Mouse (Mus musculus) heart, adult 8-10 months (tissue): ENCODE measurements around the gene Trim14. TPM values are rescaled to one million over a fixed set of nuclear protein-coding genes. Genes with fewer than 3 reads are reported as not detected.

Experiments
- DNase-seq: peaks from one replicate; pipeline ENCODE4 v3.0.0; 2022; ENCODE audit warnings: low spot score
- total RNA-seq, 4 experiments: library from RNA; stranded (reverse); gene quantifications; 2 replicates each; pipeline ENCODE4 v1.2.4; 2022

Trim14 gene
- total RNA-seq, 4 experiments from 2014 or later = 1.6 to 2.5 (median 2.1) TPM

DNA sequence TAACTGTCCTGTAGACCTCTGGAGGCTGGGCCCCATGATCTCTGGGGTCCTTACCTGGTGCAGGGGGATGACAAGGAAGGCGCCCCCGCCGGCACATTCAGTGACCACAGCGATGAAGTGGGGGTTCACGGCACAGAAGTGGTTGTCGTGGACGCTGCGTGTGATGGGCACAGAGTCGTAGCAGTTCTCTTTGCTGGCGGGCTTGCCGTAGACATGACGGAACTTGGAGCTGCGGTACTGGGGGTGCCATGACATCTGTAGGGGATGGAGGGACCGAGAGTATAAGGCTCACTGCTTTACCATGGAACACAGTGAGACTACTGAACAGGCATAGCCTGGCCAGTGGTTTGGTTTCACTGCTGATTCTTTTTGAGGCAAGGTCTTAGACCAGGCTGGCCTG lies 26.9 kb upstream of the Trim14 start:
- DNase-seq = no peak

DNA sequence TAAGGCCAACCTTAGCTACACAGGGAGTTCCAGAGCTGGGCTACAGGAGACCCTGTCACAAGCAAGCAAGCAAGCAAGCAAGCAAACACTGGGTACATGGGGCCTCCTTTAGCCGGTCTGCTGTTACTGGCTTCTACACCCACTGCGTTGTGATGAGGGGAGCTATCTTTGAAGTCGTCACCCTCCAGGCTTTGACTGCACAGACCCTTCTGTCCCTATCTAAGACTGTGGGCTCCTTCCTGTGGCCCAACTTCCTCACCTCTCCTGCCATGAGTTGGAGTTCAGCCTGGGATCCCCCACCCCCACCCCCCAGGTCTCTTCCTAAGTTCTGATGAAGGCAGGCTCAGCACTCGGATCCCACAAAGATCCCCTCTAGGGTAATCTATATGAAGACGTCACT lies 26.1 kb upstream of the Trim14 start:
- no peak for DNase-seq

DNA sequence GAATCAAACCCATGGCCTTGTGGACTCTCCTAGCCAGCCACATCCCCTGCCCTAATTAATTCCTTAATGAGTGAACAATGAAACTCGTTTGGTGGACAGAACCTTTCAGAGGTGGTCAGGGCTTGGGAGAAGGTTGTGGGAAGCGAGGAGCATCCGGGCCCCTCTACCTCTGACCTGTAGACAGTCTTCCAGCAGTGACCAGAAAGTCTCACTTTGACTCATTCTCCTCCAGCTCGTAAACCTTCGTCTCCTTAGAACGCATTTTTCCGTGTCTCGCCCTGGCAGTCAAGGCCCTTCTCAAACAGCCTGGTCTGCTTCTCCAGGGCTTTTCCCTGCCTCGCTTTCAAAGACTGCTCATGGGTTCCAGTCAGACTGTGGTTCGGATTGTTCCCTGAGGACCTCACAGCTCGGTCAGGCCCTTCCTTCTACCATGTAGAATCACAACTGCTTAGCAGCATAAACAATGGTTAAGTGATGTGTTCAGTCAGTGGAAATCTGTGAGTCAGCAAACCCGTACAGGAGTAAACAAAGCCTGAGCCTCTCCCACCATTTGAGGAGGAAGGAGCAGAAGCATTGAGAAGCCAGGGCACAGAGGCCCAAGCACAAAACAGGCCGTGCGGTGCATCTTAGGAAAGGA lies 24.2 kb upstream of the Trim14 start:
- DNase-seq = no peak

DNA sequence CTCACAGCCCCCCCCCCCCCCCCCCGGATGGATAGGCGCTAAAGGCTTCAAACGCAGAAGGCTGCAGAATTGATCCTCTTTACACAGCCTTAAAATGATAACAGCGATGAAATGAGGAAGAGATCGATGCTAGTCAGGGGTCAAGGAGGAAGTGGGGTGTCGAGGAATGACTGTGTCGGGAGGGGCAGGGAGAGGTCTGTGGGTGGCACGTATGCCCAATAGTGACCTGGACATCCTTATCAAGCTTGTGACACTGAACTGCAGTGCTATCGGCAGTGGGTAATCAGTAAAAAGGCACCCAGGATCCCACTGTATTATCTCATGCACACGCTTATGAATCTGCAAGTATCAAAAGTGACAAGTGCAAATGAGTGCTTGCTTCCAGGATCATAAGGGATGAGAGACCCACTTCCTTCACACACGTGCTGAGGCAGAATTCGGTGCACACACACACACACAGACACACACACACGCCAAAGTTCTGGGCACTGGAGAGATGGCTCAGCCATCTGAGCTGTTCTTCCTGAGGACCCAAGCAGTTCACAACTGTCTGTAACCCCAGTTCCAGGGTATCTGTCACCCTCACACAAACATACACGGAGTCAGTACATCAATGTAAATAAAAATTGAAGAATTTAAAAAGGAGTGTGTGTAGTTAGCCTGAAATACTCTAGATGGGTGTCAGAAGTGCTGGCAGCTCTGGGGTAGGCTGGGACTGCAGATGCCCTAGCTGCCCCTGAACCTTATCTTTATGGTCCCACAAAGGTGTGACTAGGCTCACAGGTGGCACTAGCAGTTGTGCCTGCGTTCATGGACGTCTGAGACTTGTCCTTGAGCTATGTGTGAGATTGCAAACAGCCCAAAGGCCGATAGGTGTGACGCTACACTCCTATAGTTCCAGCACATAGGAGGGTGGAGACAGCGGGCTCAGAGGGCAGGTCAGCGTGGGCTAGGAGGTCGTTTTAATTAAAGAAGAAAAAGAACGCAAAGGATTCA lies 23.0 kb upstream of the Trim14 start:
- no peak for DNase-seq

GRCm38 (mm10) chr4:46556933-46557332 lies 21.0 kb upstream of the Trim14 start:
- no peak for DNase-seq

DNA sequence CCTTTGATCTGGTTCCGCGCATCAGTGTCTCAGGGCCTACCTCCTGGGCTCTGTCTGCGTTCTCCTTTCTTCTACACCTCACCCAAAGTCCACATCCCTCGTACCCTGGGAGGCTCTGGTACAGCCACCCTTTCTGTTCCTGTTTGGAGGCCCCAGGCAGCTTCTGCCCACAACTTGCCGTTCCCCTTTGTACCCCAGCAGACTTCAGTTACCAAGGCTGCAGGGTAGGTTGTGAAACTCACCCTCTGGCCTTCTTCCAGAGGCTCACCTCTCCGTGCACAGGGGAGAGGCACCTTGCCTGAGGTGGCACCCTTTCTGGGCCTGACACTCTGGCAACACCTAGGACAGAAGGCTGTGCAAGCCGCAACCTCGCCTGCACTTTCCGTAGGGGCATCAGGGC lies 19.8 kb upstream of the Trim14 start:
- no peak for DNase-seq

DNA sequence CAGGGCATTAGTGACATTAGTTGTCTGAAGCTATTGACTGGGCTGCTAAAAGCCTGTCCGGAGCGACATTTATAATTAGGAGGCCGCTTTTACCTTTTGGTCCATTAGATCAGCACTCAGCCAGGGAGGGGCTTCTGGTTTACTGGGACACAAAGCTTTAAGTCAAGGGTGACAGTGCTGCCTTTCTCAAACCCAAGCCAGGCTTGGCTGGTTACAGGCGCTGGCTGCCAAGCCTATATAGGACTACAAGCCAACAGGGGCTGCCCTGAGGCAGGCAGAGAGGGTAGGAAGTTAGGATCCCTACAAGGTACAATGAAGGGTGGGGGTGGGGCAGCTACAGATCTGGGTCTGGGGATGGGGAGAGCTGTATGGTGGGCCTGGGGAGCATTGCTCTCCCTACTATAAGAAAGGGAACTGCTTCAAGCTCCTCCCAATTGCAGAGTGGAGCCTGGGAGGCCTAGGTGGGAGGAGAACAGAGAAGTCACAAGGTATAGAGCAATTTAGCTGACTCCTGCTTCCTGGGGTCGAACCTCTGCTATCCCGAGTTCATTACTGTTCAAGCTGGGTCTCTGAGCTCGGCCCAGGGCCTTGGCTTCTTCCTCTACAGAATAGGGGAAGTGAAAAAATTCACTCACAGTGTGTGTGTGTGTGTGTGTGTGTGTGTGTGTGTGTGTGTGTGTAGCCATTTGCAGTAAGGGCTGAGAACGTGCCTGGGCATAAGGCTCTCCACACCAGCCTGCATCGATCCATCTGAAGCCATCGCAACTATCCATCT lies 18.5 kb upstream of the Trim14 start:
- DNase-seq = peak; percentile 20

DNA sequence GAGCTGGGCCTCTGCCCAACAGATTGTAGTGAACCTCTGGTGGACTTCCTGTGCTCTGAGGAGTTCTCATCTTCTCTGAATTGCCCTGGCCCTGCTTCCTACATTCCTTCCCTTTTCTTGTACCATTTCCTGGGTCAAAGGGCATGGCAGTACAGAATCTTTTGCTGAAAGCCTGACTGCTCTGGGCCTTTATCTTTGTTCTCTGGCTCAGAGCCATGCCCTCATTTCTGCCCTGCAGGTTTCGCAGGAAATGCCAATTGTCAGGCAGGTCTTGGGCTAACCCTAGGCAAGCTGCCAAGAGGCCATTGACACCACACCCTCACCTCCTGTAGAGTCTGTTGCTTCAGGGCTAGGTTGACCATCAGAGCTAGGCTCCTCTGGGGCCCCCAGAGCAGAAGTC lies 17.9 kb upstream of the Trim14 start:
- DNase-seq = peak; percentile 7

DNA sequence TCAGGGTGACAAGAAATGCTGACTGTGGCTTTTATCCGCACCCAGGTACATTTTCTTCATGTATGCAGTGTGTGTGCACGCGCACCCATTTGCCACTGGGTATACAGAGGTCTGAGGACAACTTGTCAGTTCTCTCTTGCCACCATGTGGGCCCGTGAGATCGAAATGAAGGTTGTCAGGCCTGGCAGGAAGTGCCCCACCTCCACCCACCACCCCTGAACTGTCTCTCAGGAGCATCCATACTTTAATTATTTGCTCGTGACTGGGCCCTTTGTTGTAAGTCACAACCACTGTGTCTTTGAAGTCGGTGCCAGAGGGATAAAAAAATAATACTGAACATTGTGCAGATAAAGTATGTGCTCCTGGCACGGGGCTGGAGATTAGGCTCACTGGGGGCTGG lies 14.5 kb upstream of the Trim14 start:
- no peak for DNase-seq

- DNase-seq = no peak
Observed at GRCm38 (mm10) chr4:46549979-46550378, 14.0 kb upstream of the Trim14 start.

DNA sequence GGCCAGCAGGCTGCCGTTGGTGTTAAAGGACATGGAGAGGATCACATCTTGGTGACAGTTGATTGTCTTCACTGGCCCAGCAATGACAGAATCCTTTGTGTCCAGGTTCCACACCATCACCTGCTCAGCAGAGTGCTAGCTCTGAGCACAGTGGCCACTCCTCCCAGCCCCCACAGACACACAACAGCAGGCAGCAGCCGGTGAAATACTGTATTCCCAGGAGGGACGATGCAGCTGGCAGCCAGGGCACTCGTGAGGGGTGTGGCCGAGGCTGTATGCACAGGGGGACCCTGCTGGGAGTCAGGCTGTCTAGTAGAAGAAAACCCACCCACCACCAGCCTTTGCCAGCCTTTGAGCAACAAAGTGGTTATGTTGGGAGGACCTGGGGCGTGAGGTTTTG lies 10.8 kb upstream of the Trim14 start:
- DNase-seq = no peak

- DNase-seq = no peak
Observed at GRCm38 (mm10) chr4:46545498-46545897, 9.6 kb upstream of the Trim14 start.

GRCm38 (mm10) chr4:46544313-46544712 lies 8.4 kb upstream of the Trim14 start:
- no peak for DNase-seq

- no peak for DNase-seq
Observed at GRCm38 (mm10) chr4:46543366-46544050, 7.6 kb upstream of the Trim14 start.

GRCm38 (mm10) chr4:46541707-46542106 lies 5.8 kb upstream of the Trim14 start:
- DNase-seq = no peak

DNA sequence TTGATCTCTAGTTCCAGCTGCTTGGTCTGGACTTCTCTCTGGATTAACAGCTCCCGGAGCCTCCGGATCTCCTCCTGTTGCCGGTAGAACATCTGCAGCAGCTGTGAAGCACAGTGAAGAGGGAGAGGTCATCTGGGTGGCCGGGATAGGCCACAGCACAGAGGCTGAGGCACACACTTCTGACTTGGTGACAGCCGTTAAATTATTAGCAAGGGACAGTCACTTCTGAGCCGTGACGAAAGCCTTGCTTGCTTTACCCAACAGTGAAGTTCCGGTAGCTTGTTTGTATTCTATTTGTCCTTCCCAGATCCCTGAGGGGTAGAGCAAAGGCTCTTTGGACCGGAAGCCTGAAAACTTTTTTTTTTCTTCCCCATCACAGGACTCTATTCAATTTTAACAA lies 3.2 kb upstream of the Trim14 start:
- no peak for DNase-seq

DNA sequence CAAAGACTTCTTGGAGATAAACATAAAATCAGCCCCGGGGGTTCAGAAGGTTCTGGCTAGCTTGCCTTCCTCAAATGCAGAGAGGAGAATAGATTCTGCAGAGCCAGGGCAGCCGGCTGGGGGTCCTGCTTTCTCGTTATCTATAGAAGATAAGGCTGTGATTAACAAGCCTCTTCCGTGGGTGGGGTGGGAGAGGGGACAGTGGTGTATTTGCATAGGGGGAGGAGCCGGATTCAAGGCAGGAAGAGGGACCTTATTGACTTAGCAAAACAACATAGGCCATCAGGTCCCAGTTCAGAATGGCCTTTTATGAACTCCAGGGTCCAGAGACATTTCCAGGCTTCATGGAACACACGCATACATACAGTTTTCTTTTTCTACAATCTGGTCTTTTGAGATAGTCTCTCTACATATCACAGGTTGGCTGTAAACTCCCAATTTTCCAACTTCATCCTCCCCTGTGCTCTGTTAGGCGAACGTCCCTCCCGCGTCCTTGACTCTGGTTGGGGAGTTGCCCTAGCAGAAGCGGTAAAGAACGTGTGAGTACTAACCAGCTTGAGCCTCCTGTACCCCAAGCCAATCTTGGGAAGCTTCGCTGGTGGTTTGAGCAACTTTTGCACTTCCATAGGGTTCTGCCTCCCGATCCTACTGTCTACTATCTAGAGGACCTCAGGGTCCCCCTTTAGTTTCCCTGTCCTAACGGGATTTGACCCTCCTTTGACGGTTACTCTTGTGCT lies 679 bp downstream of the Trim14 start:
- DNase-seq = peak; percentile 33

GRCm38 (mm10) chr4:46533934-46534720 lies 1.8 kb downstream of the Trim14 start:
- DNase-seq = no peak

GRCm38 (mm10) chr4:46532926-46533325 lies 3.0 kb downstream of the Trim14 start:
- DNase-seq = no peak

GRCm38 (mm10) chr4:46532511-46532910 lies 3.4 kb downstream of the Trim14 start:
- no peak for DNase-seq
